Comparison of ENCODE assay signal across 24 mouse cellular contexts in the genomic region with DNA sequence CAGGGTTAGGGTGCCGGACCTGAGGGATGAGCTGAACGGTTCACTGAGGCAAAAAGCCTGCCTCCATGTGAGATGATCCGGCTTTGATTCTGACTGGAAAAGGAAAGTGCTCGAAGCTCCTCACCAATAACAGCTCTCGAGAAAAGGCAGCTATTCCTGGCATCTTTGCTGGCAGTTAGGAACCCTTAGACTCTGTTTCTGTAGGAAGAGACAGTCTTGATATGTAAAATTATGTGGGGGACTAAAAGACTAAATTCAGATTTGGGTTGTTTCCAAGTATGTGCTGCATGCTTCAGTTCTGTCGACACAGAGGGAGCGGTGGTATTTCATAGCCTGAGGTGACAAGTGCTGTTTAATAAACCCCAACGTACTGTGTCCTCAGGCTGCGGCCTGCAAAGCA. TPM values are rescaled to one million over a fixed set of nuclear protein-coding genes. Genes with fewer than 3 reads are reported as not detected.
DNase-seq lines count a peak whose midpoint lies in the region; ATAC-seq and TF ChIP-seq lines count a peak whose summit lies in the region.
"Had no signal": no experiment of that assay in that cellular context is flagged by ENCODE, and none has a peak within 500 bp of the region (broad histone marks: within the 10 kb centered on the region; RNA-seq: fewer than 3 reads in every experiment).

No protein-coding gene starts in this region.

- H3K36me3 ChIP-seq in heart, postnatal 0 days (replicated peaks; ENCODE audit: control insufficient read depth, insufficient read depth, low read length), result peaks cover 28% of the 10 kb centered on the region; the same call in 1 of the 2 replicates
- H3K36me3 ChIP-seq in midbrain, embryonic 10.5 days, result peaks cover 88% of the 10 kb centered on the region

- peak; percentile 41 to 44 for DNase-seq in frontal cortex, adult 2 months (ENCODE audit: extremely low spot score in 1 of 2, low spot score in 1 of 2)
- DNase-seq in frontal cortex, postnatal 14 days (ENCODE audit: low spot score in 2 of 2), result no peak
- DNase-seq in heart, postnatal 0 days (ENCODE audit: low spot score), result peak; percentile 13
- no peak for DNase-seq in heart, postnatal 4 days
- DNase-seq in left cerebral cortex, postnatal 14 days (ENCODE audit: low spot score in 2 of 2), result peak; percentile 40 to 58
- DNase-seq in left cerebral cortex, adult 18-20 months (ENCODE audit: low spot score in 2 of 2), result no peak
- no peak for DNase-seq in midbrain, embryonic 10.5 days (ENCODE audit: low spot score)
- DNase-seq: adrenal gland, postnatal 14 days; cerebellum, adult 11-12 months; cerebellum, postnatal 10 days; gastrocnemius, postnatal 10 days; kidney, postnatal 14 days; liver; lung, adult 2 months; lung, postnatal 10 days; thymus, postnatal 4 days had no signal

- no peak for TF ChIP-seq POLR2A in cortical plate, adult 2 months (IDR thresholded peaks at IDR 0.05; ENCODE audit: extremely low read depth, insufficient read depth, low read length)

- WGBS in heart, postnatal 0 days, result 46% methylated on average over 9 of the region's 9 CpGs
- WGBS in midbrain, embryonic 10.5 days, result 85% methylated on average over 9 of the region's 9 CpGs

- intact Hi-C loops in left cerebral cortex, postnatal 14 days (cut with DNase I), result loop anchor here (10.0 kb wide), 1 partner anchor 98 kb away; no protein-coding TSS in a partner anchor

- H3K27ac ChIP-seq in heart, postnatal 0 days (ENCODE audit: low read depth), result peak overlapping the region; percentile 43; the same call in 1 of the 2 replicates
- H3K27ac ChIP-seq in cortical plate, adult 2 months (ENCODE audit: insufficient read depth, low read length), result peak overlapping the region; percentile 66
- H3K27ac ChIP-seq in midbrain, embryonic 10.5 days (replicated peaks), result no peak overlapping the region
- H3K27ac ChIP-seq: embryonic facial prominence, embryonic 10.5 days; embryonic facial prominence, embryonic 15.5 days; forebrain, embryonic 12.5 days; hindbrain, embryonic 14.5 days; liver, embryonic 14.5 days had no signal

- TF ChIP-seq EP300 in heart, postnatal 0 days (IDR thresholded peaks at IDR 0.05; ENCODE audit: low read depth), result no peak

- H3K9me3 ChIP-seq in heart, postnatal 0 days (replicated peaks; ENCODE audit: control insufficient read depth, low read length), result no peaks in the 10 kb centered on the region
- H3K9me3 ChIP-seq in midbrain, embryonic 10.5 days (replicated peaks), result no peaks in the 10 kb centered on the region
- H3K9me3 ChIP-seq: embryonic facial prominence, embryonic 10.5 days; embryonic facial prominence, embryonic 15.5 days; forebrain, embryonic 12.5 days had no signal

- H3K9ac ChIP-seq in heart, postnatal 0 days (replicated peaks; ENCODE audit: low read depth, low read length), result no peak overlapping the region
- H3K9ac ChIP-seq: embryonic facial prominence, embryonic 15.5 days; forebrain, embryonic 12.5 days; hindbrain, embryonic 14.5 days; liver, embryonic 14.5 days had no signal

- no peak overlapping the region for H3K4me3 ChIP-seq in heart, postnatal 0 days (ENCODE audit: low read depth, low read length)
- H3K4me3 ChIP-seq in cortical plate, adult 2 months (ENCODE audit: insufficient read depth, low read length), result no peak overlapping the region
- no peak overlapping the region for H3K4me3 ChIP-seq in midbrain, embryonic 10.5 days
- H3K4me3 ChIP-seq: embryonic facial prominence, embryonic 10.5 days; embryonic facial prominence, embryonic 15.5 days; forebrain, embryonic 12.5 days had no signal

- H3K4me2 ChIP-seq in heart, postnatal 0 days (ENCODE audit: low read depth, low read length), result no peak overlapping the region
- H3K4me2 ChIP-seq: embryonic facial prominence, embryonic 15.5 days; forebrain, embryonic 12.5 days; hindbrain, embryonic 14.5 days had no signal

- H3K4me1 ChIP-seq in heart, postnatal 0 days (ENCODE audit: control insufficient read depth, insufficient read depth), result no peaks in the 10 kb centered on the region
- peaks cover 2% of the 10 kb centered on the region for H3K4me1 ChIP-seq in cortical plate, adult 2 months (ENCODE audit: control insufficient read depth, insufficient read depth, low read length)
- H3K4me1 ChIP-seq in midbrain, embryonic 10.5 days, result no peaks in the 10 kb centered on the region
- H3K4me1 ChIP-seq: embryonic facial prominence, embryonic 10.5 days; embryonic facial prominence, embryonic 15.5 days; forebrain, embryonic 12.5 days had no signal

- no peak for TF ChIP-seq CTCF in heart, postnatal 0 days (IDR thresholded peaks at IDR 0.05; ENCODE audit: low read depth)
- TF ChIP-seq CTCF in cortical plate, adult 2 months (IDR thresholded peaks at IDR 0.05; ENCODE audit: extremely low read depth, insufficient read depth, low read length), result no peak

- no peaks in the 10 kb centered on the region for H3K27me3 ChIP-seq in heart, postnatal 0 days (ENCODE audit: control insufficient read depth, insufficient read depth, low read length)
- no peaks in the 10 kb centered on the region for H3K27me3 ChIP-seq in midbrain, embryonic 10.5 days (ENCODE audit: low read depth, poor library complexity, severe bottlenecking)
- H3K27me3 ChIP-seq: embryonic facial prominence, embryonic 15.5 days; forebrain, embryonic 12.5 days had no signal

- ATAC-seq in heart, postnatal 0 days (ENCODE audit: insufficient read depth, low read depth), result no peak
- ATAC-seq: intestine, postnatal 0 days; midbrain, embryonic 16.5 days had no signal

RNA-seq across cellular contexts. Expression of a gene that starts 52.1 kb away (rescaled TPM):
- 60.2 and 67.5 TPM in 2 replicates for polyA plus RNA-seq in frontal cortex, adult 2 months (2012; rRNA removed)
- total RNA-seq in heart, postnatal 0 days (2014; rRNA removed; ENCODE audit: low replicate concordance), result 5.2 and 5.6 TPM in 2 replicates
- polyA plus RNA-seq in heart, postnatal 0 days (2015; fragmentation: Nextera tagmentation; extraction: Ambion mirVana), result 9.9 and 10.4 TPM in 2 replicates
- 10 to 100 TPM; 17.4 to 19.1 TPM for total RNA-seq in heart, postnatal 4 days (2021)
- total RNA-seq in left cerebral cortex, postnatal 14 days (2021), result 100 to 1,000 TPM; 120 to 125 TPM
- 100 to 1,000 TPM; 132 to 133 TPM for total RNA-seq in left cerebral cortex, adult 18-20 months (2021)
- 57.6 and 58.1 TPM in 2 replicates for polyA plus RNA-seq in cortical plate, adult 2 months (2012; rRNA removed)
- polyA plus RNA-seq in midbrain, embryonic 10.5 days (2016; fragmentation: Nextera tagmentation; extraction: Ambion mirVana), result 46.0 and 54.9 TPM in 2 replicates

Comparison
In these comparisons a context has a peak if more than half of its experiments do, and no peak if none do; other contexts are left out.
1. DNase-seq: peak in frontal cortex, adult 2 months (2 of 2), heart, postnatal 0 days (single experiment) and left cerebral cortex, postnatal 14 days (2 of 2); none in frontal cortex, postnatal 14 days (0 of 2), heart, postnatal 4 days (single experiment), left cerebral cortex, adult 18-20 months (0 of 2) and midbrain, embryonic 10.5 days (single experiment).
2. RNA of a gene that starts 52.1 kb away (total RNA-seq): 132 to 133 TPM in left cerebral cortex, adult 18-20 months and 120 to 125 TPM in left cerebral cortex, postnatal 14 days; 17.4 to 19.1 TPM in heart, postnatal 4 days and 5.2 to 5.6 TPM in heart, postnatal 0 days; every median in the first group is over 4 times any median in the second.